Mouse (Mus musculus) thymus, postnatal 14 days (tissue): ENCODE data around the gene Map3k4.
"Not testable (repeated sequence)": the region's sequence is repeated elsewhere in the genome, so short reads cannot be mapped to it uniquely, and the experiment has no call there.

ENCODE experiments used
- DNase-seq: peaks from one replicate; pipeline ENCODE4 v3.0.0; 2021

Map3k4 gene

DNA sequence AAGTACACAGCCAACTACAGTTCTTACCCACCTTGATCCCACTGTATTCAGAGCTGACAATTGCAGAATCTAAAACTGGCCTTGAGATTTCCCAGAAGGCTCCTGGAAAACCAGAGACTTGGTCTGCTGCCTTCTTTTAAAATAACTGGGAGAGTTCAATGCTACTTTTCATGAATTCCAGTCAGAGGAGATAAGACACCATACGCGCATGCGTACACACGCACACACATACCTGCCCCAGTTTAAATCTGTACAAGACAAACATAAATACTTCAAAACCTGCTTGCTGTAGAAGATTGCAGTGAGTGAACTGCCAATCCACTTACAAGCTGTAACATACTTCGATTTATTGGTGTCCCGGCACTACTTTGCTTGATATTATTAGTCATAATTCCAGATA is 13.9 kb downstream of the Map3k4 start:
- DNase-seq = no peak

DNA sequence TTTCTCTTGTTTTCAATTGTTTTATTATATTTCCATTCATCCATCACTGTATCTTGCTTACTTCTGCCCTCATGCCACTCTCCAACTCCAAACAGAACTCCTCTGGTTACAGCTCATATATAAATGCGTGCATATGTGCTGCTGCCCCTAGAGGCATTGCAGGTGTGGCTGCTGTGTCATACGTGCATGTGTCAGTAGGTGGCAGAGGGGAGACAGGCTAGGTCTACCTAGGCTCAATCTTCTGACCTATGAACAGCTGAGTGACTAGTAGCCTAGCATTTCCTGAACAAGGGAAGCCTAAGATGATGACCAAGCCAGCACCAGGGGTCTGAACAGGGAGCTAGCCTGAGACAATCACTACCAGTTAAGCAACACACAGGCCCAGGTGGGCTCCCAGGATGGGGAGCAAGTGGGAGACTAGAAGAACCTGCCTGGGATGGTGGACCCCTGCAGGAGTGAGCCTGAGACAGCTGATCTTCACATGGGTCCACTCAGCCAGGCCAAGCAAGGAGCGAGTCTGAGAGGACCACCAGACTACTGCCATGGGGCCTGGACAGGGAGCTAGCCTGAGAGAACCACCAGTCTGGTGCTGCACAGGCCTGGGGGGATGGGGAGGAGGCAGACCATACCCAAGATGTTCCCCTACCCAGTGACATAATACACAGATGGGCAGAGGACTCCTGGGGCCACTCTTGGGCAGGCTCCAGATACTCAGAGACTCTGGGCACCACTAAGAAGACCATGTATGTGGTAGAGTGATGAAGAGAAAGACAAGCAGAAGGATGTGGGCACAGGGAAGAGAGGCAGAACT is 17.5 kb downstream of the Map3k4 start:
- peak; percentile 85 for DNase-seq

DNA sequence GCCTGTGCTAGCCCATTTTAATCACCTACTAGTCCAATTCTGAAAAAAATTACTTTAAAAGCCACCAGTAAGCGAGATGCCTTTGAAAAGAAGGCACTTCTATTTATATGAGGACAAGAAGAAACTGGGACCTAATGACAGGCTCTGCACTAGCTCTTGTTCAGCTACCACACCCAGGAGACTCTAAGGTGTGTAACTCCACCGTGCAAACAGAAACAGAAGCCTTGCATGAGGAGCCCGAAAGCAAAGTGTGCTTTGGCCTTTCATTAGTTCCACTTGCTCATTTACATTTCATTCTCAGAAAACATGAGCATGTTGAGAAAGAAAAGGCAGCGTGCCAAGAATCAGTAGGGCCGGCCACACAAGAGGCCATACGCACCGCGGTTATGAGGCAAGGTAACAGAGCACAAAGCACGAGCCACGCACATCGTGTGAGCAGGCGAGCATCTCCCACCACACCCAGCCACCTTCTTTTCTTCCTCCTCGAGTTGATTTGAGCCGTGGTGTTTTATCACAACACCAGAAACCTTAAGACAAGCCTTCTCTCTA is 18.4 kb downstream of the Map3k4 start:
- no peak for DNase-seq

DNA sequence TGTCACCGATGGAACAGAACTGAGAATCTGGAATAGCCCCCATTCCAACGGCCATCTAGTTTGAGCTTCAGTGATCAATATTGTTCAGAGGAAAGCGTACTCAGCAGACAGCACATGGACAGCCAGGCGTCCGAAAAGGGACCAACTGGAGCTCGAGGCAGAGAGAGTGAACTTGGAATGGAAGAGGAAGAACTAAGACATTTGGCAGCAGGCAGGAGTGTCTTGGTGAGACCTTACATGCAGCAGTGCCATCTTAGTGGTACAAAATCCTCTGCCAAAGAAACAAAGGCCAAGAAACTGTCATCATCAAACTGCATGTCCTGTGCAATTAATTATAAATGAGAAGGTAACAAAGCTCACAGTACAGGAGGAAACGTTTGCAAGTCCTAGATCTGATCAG is 19.2 kb downstream of the Map3k4 start:
- no peak for DNase-seq

DNA sequence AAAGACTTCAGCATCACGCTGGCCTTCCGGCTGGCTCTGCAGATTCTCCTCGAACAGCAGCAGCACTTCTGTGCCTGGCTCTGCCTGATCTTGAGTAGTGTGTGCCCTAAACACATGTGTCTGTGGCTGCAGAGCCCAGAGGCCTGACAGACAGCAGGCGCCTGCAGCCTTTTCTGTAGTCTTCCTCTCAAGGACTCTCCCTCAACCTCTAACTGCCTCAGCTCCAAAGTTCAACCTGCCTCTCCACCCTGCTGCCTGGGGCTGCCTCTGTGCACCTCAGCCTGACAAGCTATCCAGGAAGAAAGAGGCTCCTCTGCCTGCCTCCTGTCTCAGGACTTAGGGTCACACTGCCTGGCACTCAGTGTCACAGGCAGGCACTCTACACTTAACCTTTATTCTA is 20.6 kb downstream of the Map3k4 start:
- DNase-seq = no peak

DNA sequence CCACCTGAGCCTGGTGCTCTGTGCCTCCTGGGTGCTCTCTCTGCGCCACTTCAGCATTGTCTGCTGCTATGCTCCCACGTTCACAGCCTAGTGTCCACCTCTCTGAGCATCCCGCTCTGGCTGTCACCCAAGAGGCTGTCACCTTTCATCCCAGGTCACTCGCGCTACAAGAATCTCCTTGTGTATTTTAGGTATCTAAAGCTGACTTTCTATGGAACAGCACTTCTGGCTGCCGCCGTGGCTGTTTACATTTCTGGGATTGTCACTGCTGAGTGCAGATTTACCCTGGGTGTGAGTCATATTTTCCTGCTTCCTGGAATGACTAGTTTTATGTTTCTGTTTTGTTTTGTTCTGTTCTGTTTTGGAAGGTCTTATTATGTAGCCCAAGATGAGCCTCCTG is 21.3 kb downstream of the Map3k4 start:
- no peak for DNase-seq

DNA sequence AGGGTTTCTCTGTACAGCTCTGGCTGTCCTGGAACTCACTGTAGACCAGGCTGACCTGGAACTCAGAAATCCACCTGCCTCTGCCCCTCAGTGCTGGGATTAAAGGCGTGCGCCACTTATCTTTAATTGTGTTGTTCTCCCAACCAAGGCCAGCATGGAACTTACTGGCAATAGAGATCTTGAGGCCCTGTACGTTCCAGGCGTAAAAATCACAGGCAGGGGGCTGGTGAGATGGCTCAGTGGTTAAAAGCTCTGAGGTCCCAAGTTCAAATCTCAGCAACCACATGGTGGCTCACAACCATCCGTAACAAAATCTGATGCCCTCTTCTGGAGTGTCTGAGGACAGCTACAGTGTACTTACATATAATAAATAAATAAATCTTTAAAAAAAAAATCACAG is 22.7 kb downstream of the Map3k4 start:
- DNase-seq = not testable (repeated sequence)

DNA sequence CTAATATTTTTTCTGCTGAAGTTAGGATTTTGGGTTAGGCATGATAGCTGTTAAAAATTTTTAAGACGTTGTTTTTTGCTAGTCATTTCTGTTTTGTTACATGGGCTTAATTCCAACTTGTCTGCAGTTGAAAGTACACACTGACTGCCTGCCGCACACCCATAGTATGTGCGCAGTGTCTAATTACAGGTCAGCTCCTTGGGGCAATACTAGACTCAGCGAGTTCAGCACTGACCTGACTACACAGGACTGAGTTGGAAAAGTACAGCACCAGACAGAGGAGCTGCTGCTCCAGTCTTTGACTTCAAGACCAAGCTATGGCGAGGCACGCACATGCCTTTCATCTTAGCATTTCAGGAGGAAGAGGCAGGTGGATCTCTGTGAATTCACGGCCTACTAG is 24.2 kb downstream of the Map3k4 start:
- DNase-seq = no peak

DNA sequence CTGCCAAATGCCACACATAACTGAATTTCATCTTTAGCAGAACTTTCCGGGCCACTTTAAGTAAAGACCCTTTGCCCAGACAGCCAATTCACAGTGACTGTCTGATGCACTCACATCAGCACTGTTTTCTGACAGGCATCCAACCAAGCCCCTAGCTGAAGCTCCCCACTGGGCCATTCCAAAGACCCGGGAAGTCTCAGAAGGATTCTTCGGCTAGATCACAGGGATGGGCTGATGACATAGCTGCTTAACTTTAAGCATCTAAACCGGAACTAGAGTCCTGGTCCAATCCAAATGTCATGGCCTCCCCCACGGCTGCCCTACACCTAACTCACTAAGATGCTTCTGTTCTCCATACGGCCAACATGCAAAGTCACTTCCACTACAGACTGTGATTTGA is 25.0 kb downstream of the Map3k4 start:
- no peak for DNase-seq

DNA sequence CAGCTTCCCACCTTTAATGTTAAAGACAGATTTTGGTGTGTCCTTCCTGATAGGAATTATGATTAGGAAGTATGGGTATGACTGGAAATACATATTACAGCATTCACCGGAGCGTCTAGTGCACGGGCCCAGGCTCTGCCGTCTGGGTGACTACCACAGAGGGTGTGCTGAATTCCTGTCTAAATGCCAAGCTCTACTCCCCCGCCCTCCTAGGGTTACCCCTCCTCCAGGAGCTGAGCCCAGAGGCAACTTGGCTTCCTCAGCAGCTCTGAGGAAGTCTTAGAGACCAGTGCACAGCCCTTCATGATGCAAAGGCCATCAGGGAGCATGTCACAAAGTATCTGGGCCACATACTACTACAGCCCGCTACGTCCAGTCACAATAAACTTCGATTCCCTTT is 25.7 kb downstream of the Map3k4 start:
- no peak for DNase-seq

DNA sequence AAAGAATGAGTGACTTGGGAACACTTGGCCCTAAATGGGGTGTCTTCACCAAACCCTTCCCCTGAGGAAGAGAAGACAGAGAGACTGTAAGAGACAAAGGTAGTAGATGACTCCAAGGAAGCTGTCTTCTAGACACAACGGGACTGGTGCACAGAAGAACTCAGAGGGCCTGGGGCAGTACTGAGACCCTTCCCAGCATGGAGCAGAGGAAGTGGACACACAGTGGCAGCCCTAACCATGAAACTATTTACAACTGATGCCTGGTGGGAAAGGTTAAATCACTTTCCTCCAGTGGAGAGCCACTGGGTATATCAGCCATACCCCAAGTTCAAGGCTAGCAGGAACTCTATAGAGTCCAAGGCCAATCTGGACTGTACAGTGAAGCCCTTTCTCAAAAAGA is 26.2 kb downstream of the Map3k4 start:
- no peak for DNase-seq

DNA sequence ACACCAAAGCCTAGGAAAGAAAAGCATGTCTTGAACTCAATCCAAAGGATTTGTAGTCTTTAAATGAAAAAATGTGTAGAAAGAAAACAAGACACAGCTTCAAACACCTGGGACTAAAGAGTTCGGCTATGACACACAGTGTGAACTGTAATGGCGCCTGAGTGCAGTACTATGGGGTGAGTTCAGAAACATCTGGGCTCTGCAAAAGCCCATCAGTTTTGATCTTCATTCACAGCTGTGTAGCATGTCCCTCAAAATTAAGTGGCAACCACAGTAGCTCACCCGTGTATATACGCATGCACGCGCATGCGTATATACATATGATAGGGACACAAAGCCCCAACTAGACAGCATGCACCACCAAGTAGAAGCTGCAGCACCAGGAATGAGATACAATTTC is 27.4 kb downstream of the Map3k4 start:
- DNase-seq = no peak

DNA sequence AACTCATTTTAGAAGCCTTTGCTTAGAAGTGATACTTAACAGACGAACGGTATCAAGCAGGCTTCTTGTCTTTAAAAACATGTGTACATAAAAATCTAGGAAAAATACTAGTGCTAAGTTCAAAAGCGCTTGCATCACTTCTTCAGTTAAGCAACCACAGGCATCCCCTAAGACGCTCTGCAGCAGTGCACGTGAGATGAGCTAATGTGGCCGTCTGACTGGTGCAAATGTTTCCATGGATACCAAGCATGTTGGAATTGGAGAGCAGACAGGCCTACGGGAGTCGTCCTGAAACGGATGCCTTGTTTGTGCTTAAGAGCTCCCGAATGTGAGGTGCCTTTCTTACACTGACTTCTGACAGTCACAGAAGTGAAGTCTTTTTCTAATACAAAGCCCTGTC is 27.9 kb downstream of the Map3k4 start:
- DNase-seq = no peak

DNA sequence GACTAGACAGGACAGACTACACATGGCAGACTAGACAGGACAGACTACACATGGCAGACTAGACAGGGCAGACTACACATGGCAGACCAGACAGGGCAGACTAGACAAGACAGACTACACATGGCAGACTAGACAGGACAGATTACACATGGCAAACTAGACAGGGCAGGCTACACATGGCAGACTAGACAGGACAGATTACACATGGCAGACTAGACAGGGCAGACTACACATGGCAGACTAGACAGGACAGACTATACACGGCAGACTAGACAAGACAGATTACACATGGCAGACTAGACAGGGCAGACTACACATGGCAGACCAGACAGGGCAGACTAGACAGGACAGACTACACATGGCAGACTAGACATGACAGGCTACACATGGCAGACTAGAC is 28.8 kb downstream of the Map3k4 start:
- not testable (repeated sequence) for DNase-seq

DNA sequence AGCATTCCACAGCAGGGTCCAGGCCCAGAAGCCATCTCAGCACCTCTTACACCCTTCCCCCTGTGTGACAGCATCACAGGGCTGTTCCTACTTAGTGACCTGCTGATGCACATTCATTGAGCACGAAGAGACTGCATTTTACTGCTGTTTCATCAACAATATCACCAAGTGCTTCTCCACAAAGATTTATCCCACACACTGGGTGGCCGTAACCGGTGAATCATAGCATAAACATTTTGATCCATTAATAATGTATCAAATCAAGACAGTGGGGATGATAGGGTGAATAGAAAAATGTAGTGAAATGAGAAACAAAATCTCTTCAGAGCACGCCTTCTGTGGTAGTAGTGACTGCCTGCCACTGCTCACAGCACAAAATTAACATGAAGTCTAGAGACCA is 29.7 kb downstream of the Map3k4 start:
- no peak for DNase-seq

DNA sequence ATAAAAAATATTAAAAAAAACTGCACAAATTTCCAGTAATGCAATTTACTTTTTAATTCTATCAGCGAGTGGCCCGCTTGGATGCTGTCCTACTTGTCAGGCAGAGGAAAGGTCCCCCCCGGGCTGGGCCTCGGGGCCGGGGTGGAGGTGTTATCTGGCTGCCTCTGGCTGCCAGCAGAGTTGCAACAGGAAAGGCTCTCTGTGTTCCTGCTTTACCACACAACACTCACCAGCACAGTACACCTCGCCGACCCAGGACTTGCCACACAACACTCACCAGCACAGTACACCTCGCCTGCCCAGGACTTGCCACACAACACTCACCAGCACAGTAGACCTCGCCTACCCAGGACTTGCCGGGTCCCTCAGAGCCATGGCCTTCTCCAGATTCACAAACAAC is 38.8 kb downstream of the Map3k4 start:
- DNase-seq = no peak

DNA sequence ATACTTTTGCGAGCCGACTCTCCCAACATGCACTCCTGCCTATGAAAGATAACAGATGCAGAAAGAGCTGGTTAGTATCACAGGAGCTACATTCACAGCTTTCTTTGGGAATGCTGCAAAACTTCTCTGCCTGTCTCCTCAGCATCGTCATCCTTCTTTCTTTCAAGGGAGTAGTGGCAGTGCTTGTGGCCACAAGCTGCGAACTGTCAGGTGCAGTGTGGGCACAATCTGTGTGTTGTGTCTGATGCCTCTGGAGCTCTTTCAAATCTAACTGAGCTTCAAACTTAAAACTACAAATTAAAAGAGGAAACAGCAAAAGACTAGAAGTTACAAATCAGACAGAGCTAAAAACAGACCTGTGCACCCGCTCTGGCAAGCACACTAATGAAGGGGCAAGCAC is 40.5 kb downstream of the Map3k4 start:
- no peak for DNase-seq

DNA sequence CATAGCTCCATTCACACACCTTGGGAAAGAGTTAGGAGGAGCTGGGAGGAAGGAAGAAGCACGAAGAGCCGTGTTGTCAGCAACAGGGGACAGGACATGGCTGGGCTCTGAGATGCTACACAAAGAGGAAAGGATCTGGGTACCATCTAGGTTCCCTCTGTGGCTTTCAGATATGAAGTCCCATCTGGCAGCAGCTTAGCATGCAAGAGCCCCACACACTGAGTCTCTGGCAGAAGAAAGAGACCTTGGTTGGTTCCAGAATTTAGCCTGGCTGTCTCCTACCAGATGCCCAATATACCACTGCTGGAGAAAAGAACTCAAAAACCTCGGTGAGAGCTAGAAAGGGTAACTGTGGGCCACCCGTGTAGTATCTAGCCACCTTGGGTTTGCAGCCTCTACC is 41.3 kb downstream of the Map3k4 start:
- no peak for DNase-seq

DNA sequence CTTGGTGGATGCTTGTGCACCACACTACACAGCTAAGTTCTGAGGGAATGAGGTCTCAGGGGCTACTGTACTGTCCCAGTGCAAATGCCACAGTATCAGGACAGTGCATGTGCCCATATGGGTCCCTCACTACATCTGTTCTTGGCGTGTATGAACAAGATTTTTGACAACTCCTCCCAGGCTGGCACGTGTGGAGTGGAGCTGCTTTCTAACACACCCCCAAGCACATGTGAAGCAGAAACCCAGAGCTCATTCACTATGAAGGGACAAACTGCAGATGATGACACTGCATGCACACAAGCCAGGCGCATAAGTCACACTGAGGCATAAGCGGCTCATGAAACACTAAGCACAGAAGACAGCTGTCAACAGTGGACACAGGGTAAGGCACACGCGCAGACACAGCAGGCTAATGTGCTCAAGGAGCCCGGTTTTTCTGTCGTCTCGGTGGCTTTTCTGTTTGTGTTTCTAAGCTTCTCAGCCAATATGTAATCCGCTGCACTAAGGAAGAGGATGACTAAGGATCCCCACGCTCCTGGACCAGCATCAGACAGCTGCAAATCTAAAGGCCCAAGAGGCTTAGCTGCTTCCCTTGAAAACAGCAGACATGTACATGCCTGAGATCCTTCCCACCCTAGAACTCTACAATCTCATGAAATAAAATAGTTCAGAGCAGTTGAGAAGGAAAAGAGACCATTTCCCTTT is 41.9 kb downstream of the Map3k4 start:
- no peak for DNase-seq

DNA sequence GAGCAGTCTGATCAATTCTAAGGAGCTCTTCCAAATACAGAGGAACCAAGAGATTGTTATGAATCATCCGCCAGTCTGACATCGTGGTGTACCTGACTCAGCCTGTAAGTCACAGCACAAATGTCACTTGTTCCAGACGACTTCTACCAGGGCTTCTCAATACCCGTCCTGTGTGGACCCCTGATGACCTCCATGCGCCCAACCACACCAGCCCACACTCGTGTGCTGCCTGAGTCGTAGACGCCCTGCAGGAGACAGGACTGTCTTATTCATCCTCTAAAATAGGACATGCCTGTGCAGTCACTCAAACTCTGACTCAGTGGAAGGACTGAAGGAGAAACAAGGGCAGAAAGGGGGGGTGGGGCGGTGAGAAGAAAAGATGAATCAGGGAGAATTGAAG is 42.8 kb downstream of the Map3k4 start:
- DNase-seq = no peak

DNA sequence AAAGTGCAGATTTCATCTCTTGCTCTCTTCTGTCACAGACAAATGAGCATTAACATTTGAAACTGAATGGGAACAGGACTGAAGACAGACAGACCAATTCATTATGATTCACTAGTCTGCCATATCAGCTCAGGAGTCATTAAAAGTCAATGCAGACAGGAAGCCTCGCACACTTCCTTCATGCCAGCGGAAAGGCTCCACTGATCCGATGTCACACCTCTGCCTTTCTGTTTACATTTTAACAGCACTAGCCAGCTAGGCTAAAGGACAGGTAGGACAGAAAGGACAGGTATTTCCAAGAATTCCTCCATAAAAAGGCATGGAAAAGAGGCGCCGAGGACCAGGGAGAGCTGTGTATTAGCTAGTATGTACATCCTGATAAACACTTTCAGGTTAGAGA is 45.6 kb downstream of the Map3k4 start:
- no peak for DNase-seq

DNA sequence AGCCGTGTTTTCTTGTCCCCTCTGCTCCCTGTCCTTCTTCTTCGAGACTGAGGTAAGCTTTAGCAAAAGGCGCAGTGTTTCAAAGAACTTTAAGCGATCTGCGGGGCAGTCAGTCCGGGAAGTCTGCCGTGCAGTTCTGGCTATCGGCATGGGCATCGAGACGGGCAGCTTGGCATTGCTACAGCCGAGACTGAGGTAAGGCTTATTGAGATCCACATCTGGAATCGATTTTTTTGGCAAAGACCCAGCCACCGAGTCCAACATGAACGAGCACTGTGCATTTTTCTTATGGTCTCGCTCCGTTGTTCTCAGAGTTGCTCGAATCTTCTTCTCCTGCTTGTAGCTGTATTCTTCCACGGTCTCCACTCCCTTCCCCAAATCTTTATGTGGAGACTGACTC is 46.8 kb downstream of the Map3k4 start:
- DNase-seq = no peak

DNA sequence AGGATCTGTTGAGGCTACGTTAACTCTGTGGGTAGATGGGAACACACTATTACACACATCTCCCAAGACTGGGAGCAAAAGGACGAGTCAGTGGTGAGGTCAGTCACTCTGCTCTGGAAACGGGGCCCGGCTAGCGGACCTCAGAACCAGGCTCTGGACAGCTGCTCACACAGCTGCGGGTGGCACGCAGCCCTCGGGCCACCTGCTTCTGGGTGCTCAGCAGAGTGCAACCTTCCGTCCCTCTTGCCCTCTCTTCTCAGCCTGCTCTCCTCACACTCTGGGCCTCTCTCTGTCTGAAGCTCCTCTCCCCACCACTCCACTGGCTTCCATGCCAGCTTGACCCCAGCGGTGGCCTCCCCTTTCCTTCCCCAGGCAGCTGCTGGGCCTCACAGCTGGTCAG is 50.1 kb downstream of the Map3k4 start:
- no peak for DNase-seq

DNA sequence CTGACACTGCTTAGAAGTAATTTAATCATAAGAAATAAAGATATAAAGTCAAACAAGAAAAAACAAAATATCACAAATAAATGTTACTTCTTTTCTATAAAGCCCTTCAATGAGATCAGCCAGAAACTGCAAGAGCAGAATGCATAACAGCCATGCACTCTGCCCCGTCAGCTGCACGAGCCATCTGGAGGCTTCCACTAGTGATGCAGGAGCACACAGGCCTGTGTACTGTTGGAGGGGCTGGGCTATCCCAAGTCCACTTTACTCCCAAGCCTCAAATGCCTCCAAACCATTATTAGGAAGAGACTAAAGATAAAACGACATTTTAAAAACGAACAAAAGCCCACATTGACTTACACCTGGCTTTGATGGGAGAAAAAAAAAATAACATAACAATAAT is 50.5 kb downstream of the Map3k4 start:
- DNase-seq = no peak
